ENCODE assay signal across 16 mouse cellular contexts in the genomic region with DNA sequence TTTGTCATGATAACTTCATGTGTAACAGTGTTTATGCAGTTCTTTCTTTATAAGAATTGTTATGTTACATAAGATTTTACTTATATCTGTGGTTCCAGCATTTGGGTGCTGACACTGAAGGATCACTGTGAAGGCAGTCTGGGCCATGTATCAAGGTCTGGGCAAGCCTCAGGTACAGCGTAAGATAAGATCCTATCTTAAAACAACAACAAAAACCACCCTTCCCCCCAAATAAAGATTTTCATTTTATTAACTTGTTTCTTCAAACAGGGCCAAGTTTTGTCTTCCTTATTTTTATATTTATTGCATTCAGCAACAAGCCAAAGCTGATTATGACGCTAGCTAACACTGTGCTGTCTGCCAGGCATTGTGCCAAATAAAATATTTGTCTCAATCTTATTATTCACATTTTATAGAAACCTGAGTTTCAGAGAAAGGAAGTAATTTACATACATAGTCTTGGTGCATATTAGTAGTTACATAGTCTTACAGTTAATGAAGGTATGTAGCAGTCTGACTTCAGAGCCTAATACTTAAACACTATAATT.
"Had no signal": no experiment of that assay in that cellular context is flagged by ENCODE, and none has a peak within 500 bp of the region (broad histone marks: within the 10 kb centered on the region; RNA-seq: fewer than 3 reads in every experiment).

No protein-coding gene starts in this region.

- H3K27ac ChIP-seq: midbrain, embryonic 10.5 days; midbrain, embryonic 12.5 days; midbrain, embryonic 15.5 days; neural tube, embryonic 13.5 days; neural tube, embryonic 15.5 days had no signal

- H3K4me3 ChIP-seq: midbrain, embryonic 10.5 days; midbrain, embryonic 12.5 days; midbrain, embryonic 15.5 days; neural tube, embryonic 13.5 days; neural tube, embryonic 15.5 days had no signal

- H3K9me3 ChIP-seq: midbrain, embryonic 10.5 days; midbrain, embryonic 12.5 days; midbrain, embryonic 15.5 days; neural tube, embryonic 13.5 days; neural tube, embryonic 15.5 days had no signal

- H3K4me2 ChIP-seq: midbrain, embryonic 12.5 days; midbrain, embryonic 15.5 days; neural tube, embryonic 13.5 days; neural tube, embryonic 15.5 days had no signal

- DNase-seq: lung, adult 2 months; lung, postnatal 10 days; lung, postnatal 4 days; retina, postnatal 1 day; right cerebral cortex, adult 18-20 months; right cerebral cortex, postnatal 25 days; right cerebral cortex, postnatal 4 days; spleen, adult 18-20 months; thymus, adult 18-20 months; thymus, postnatal 14 days; thymus, postnatal 36 days had no signal

- H3K36me3 ChIP-seq: midbrain, embryonic 10.5 days; midbrain, embryonic 12.5 days; midbrain, embryonic 15.5 days; neural tube, embryonic 13.5 days; neural tube, embryonic 15.5 days had no signal

- H3K9ac ChIP-seq: midbrain, embryonic 12.5 days; midbrain, embryonic 15.5 days; neural tube, embryonic 13.5 days; neural tube, embryonic 15.5 days had no signal

- ATAC-seq: midbrain, embryonic 15.5 days had no signal

- H3K27me3 ChIP-seq: midbrain, embryonic 12.5 days; midbrain, embryonic 15.5 days; neural tube, embryonic 13.5 days; neural tube, embryonic 15.5 days had no signal
